Mouse (Mus musculus) telencephalon, adult 2 months (tissue): Measurements from ENCODE around the gene Ccnk.
A peak's percentile ranks its signal among the peaks of the same experiment; 100 is the strongest.

Experiments used
- DNase-seq: peaks from one replicate; pipeline ENCODE4 v3.0.0-alpha.2; 2011; ENCODE audit warnings: low read depth, low spot score

Ccnk gene

DNA sequence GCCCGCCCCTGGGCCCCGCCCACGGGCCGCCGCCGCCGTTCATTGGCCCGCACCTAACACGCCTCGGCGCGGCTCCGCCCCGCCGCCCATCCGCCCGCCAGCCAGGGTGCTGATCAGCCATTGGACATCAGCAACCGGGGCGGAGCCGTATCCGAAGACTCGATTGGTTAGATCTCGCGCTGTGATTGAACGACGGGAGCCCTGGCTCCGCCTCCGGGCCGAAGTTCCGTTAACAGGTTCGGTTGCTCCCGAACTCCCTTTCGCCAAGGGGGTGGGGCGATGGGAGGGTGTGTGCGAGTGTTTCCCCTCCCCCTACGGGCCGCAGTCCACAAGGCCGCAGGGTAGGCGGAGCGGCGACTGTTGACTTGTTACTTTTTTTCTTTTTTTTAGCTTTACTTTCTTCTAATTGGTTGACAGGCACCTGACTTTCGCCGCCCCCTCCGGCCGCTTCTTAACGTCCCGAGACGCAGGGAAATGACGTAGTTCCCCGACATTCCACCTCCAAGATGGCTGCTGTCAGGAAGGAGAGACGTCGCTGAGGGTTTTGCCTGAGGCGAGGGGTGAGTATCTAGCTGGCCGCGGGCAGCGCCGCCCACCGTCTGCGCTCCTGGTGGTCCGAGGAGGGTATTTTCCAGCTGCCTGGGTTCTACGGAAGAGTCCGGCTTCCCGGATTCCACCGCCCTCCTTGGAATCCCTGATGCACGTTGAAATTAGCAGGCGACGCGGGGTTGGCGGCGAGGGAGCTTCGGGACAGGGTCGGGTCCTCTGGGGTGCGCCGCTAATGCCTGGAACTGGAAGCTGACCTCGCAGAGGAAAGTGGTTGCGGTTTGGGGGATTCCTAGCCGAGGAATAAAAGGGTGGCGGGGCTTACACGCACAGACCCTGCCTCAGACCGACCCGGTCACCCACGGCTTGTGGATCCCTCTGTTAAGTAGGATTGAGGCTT is at the start of gene Ccnk:
Gene Ccnk (plus strand): TSS at position 259 of the 946 bp plus-strand sequence.
- peak; percentile 99 for DNase-seq

DNA sequence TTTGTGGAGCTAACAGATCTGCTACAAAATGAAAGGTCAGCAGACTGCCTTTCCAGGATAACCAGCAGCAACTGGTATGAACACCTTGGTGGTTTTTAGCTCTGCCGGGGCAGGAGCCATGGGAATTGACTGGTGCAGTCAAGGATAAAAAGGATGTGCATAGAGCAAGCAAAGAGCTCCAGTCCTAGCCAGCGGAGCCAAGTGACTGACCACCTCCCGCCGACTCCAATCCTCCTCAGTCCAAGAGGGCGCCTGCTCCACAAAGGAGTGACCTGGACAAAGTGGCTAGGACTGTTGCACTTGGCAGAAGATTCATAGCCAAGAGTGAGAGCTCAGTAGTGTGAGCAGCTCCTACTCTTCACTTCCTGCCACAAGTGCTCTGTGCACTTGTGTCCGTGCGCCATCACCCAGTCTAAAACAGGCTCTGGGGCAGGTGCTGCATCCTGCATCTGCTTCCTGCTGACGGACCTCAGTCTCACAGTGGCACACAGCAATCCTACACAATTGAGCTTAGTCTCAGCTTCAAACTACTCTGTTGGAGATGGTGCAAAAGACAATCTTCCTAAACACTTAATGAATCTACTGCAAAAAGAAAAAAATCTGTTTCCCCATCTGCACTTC is 46.8 kb upstream of the Ccnk start:
- no peak for DNase-seq

DNA sequence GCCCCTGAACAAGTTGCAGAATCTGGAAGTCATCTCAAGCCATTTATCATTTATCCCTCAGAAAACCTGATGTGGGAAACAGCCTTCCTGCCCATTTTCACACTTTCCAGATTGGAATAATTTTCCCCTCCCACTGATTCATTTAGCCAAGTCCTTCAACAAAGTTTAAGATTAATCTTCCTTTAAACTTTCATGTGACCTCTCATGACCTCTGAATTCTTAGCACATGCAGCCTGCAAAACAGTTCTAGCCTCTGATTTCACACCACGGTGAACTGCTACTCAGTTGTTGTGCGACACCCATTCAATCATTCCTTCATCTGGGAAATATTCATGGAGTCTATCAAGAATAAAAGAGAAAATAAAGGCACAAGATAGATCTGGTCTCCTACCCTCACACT is 46.2 kb upstream of the Ccnk start:
- DNase-seq: no peak

DNA sequence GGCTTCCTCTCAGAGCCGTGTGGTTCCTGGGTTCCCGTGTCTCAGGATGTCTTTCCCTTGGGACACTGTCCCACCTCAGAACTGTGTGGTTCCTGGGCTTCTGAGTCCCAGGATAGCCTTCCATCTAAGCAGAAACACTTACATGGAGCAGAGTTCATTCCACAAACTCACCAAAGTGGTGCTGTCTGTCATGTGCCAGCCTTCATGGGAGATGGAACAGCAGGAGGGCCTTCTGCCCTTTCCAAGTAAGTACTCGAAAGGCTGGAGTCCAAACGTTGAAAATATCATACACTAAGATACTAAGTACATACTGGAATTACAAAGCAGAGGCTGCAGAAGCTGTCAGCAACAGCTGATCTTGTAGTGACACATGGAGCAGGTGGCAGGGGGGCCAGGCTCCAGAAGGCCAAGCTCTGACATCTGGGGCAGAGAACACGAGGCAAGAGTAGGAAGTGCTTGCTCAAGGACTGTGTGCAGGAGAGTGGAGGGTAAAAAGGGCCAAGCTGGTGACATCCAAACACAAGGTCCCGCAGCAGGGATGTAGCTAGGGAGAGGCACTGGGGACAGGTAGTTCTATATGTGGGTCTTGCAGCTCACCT is 43.7 kb upstream of the Ccnk start:
- DNase-seq: no peak

DNA sequence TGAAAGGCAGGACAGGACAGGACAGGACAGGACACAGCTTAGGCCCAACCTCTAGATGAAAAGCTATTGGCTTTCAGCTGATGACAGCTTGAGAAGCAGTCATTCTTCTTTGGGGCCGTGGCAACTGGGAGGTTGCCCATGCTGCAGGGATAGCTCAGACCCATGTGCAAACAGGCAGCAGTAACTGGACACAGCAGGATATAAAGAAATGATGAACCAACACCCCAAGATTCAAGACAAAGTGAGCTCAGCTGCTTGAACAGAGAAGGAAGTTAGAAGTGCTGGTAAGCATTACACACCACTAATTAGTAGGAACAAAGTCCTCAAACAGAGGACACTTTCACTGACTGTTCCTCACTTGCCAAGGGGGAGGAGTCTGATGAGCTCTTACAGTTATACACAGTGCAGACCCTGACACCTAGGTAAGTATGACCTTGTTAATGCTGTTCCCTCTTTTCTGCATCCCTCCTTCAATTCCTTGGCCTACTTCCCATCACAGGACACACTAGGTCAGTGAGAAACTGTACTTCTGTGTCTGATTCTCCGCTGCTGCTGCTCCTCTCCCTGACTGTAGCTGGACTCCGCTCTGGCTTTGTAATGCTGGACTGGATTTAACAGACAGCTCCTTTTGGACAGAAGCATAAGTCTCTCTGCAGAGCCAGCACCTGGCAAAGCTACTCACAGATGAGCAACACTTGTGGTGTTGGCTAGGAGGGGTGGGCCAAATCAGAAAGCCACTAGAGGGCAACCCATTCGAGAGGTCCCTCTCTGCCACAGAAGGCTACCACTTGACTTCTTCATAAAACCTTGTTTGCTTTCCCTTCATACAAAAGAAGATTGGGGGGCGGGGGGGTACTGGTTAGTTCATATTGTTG is 35.5 kb upstream of the Ccnk start:
- DNase-seq: no peak

DNA sequence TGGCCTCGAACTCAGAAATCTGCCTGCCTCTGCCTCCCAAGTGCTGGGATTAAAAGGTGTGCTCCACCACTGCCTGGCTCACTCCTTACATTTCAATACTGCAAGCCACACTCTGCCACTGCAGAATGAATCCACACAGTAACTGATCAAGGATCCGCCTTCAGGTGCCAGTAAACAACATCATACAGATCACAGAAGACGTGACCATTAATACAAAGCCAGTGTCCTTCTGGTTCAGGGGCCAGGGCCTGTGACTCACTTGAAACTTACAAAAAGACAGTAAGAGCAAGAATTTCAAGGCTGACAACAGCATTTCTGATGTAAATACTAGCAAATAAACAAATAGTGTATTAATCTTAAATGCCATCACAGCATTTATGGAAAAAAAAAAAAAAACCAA is 34.2 kb upstream of the Ccnk start:
- no peak for DNase-seq

DNA sequence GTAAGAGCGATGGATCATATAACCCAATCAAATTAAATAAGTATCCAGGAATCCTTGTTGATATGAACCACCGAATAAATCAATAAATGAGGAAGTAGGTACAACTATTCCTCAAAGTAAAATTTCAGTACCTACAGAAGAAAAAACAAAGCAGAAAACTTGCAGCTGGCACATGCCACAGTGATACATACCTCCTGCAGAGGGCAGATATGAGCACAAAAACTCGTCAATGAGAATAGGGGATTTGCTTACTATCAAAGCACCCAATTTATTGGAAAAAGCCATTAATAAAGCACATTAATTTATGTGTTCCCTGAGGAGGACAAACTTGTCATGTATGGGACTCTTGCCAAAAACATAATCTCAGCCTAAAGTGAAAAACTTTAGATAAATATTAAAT is 29.6 kb upstream of the Ccnk start:
- DNase-seq: no peak

DNA sequence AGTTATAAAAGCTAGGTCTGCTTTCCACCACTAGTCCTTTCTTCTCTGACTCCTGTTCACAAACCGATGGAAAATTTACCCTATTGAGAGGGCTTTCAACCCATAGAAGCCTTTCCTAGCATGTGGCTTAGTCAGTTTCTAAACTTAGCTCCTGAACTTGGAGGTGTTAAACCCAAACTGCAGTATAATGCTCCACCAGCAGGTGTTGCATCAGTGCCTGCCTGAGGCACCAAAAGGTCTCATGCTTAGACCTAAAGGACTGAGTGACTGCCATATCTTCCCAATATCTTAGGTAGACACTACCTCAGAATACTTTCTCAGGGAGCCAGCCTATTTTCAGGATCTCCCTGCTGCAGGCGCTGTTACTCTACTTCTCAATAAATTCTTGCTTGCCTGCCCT is 26.6 kb upstream of the Ccnk start:
- no peak for DNase-seq

DNA sequence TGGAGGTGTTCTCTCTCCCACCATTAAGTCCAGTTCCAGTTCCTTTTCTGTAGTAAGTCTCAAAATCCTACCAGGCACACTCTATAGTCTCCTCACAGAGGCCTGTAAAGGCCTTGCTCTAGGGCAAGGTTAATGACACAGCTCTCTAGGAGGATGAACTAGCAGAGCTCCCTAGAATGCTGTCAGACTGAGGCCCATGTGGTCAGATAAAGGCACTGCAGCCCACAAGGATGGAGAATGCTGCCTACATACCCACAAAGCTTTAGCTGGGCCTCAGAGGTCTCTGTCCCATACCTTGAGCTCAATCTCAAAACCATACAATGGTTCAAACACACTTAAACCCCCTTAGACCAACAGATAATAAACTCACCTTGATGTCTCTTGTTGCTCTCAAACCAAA is 19.5 kb upstream of the Ccnk start:
- DNase-seq: no peak

DNA sequence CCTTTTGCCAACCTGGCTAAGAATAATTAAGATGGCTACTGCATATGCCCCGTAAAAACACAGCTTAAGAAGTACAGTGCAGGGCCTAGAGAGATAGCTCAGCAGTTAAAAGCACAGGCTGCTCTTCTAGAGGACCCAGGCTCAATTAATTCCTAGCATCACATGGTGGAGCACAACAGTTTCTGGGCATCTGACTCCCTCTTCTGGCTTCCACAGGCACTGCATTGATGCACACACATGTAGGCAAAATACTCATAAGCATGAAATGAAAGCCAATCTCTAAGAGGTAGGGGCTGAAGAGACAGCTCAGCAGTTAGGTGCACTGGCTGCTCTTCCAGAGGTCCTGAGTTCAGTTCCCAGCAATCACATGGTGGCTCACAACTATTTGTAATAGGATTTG is 17.3 kb upstream of the Ccnk start:
- DNase-seq: no peak

DNA sequence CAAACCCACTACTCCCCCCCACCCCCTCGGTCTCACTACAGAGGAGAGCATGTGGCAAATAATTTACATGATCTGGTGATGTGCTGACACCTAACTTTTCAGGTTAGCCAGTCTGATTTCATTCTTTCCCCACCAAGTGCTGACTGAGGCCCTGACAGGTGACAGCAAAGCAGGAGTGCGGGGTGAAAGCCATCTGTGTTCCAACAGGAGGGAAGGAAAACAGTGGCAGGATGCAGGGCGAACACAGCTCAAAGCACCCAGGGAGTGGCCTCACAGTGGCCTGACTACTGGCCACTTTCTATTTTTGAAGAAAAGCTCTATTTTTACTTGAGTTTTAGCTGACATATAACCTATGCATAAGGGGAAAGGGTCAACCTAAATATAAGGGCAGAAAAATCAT is 15.7 kb upstream of the Ccnk start:
- DNase-seq: no peak

DNA sequence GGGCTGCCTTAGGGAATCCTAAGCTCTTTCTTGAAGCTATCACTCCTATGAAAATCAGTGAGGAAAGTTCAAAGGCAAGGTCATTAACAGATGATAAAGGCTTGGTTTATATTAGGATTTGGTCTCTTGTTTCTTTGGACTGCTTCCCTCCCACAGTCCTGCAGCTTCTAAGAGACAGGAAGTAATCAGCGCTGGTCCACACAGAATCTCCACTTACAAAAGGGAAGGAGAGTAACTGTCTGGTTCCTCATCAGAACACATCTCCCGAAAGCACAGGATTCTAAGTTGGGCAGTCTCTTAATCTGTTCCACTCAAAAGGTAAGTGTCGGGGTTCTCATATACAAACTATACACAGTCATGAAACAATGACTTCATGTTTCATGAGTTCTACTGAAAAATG is 10.5 kb upstream of the Ccnk start:
- no peak for DNase-seq

DNA sequence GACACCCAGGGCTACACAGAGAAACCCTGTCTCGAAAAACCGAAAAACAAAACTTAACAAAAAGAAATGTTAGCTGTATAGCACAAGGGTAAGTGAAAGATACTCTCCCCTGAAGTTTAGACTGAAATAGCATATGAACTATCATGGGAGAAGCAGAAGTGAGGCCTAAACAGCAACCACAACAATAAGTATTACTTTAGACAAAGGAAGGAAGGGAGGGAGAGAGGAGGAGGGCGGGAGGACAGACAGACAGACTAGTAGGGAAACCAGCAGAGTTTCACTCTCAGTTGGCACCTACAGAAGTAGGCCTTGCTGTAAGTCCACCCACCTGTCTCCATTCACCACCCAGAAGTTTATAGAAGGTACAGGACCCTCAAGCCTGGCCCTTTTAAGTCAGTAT is 8.9 kb upstream of the Ccnk start:
- no peak for DNase-seq

DNA sequence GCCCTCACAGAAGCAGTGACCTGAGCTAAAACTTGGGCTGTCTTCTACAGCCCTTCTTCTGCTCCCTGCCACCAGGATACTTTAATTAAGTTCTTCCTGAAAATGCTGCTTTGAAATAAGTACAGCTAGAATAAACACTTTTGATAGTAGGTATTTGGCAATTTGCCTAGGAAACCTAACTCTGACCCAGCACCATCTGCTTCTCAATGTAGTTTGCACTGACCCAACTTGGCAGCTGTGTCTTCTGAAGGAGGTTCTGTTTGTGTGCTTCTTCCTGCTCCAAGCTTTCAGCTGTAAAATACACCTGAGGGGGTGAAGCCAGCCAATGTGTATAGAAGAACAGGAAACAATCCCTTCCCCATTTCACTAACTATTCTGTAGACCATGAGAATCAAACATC is 8.0 kb upstream of the Ccnk start:
- no peak for DNase-seq

DNA sequence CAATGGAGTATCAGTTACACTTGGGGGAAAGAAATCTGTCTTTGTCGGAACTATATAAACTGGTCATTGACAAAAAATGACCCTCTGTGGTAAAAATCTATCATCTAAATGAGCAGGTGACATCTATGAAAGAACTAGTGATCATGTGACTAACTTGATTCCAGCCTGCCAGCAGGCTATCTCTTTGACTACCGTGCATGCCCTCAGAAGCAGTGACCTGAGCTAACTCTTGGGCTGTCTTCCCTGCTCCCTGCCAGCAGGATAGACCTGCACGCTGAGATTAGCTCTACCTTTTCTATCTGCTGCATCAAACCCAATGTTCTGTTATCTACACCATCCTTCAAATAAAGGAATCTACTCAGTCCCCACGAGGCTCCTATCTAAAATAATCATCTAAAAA is 6.7 kb upstream of the Ccnk start:
- DNase-seq: no peak

DNA sequence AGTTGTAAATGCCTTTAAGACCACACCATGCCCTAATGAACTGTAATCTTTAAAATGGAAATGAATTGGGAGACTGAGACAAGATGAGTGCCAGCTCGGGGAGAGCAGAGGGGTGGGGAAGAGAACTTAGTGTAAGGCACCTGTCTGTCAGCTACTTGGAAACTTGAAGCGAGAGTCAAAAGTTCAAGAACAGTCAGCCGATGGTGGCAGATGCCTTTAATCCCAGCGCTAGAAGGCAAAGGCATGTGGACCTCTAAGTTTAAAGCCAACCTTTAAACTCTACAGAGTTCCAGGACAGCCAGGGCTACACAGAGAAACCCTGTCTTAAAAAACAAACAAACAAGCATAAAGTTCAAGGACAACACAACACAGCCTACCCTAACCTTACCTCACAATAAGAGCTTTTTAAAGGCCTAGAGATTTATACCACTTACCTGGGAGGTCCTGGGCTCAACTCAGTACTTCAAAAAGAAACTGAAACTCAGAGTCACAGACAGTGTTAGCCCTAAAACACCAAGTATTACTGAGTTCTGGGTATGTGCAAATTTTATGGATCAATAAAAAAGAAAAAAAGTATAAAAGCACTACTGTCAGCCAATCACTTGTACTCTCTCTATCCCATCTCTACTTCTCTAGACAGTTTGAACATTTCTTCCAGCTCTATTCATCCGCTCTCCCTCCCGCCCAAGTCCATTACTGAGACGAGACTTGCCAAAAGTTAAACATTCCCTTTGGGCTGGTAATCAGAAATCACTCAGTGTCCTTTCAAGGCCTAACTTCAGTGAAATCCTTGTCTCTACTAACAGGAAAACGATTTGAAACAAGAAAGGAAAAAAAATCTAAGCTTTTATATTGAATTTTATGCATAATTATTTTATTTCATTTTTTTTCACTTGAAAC is 4.5 kb upstream of the Ccnk start:
- DNase-seq: no peak

DNA sequence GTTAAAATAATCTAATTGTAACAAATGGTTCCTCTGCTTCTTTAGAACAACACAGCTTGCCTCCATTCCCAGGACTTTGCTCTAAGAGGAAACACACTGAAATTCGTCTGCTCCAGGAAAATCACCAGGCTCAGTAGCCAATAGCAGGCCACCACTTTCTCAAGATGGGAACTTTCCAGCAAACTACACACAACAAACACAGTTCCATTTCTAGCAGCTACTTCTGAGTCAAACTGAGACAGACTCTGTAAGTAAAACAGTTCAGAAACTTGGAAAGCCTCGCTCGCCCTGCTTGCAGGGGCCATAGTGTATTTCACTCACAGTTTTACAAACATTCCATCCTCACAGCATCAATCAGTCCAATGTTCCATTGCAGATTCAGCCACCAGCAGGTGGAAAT is 3.0 kb upstream of the Ccnk start:
- no peak for DNase-seq

DNA sequence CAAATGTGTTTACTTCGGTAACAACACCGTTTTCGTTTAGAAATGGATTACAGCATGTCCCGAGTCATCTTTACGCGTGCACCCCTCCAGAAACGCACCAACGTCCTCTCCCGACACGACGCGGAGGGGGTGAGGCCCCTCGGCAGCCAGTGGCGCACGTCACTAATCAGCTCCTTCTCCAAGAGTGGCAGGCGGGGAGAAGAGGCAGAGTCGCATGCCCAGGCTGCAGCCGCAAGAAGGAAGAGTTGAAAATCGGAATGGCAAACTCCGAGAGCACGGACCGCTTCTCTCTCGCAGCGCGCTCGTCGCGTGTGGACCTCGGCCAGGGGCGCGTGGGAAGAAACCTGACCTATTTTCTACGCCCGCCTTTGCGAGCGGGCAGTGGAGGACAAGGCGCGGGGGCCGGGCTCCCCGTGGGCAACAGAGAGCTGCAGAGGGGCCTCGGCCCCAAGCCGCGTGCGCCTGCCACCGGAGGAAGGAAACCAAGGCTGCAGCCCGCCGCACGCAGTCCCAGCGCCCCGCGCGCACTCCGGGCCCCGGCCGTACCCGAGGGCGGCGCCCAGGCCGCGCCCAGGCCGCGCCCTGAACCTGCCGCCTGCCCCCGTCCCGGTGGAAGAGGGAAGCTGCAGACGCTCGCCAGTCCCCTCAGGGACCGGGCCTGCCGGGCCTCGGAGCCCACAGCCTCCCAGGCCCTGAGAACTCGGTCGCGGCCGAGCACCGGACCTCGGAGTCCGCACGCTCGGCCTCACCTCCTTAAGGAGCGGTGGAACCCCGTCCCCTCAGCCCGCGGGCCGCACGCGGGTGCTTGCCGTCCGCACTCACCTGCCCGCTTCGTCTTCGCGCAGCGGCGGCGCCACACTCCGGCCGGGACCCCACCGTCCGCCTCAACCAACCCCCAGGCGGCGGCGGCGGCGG is 791 bp upstream of the Ccnk start:
- DNase-seq: no peak

DNA sequence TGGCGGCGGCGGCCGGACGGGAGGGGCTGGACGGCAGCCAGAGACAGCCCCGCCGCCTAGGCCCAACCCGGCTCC is 296 bp upstream of the Ccnk start, which contains the start of gene Setd3:
Gene Setd3 (minus strand): TSS at position 69 of the 75 bp plus-strand sequence.
- no peak for DNase-seq

DNA sequence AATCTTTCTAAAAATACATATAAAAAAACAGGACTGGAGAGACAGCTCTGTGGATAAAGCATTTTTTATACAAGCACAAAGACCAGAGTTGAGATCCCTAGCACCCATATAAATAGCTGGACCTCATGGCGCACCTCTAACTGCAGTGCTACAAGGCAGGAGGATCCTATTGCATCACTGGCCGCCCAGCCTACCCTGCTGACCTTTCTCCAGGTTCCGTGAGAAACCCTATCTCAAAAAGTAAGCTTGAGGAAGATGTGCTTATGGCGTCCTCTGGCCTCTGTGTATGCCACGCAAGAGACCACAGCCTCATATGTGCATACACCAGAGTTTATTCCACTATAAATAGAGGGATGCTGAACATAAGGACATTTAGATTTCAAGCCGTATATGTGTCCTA is 2.3 kb downstream of the Ccnk start:
- DNase-seq: no peak
